Mouse (Mus musculus): Measurements from ENCODE around the gene Ccser1.

DNA sequence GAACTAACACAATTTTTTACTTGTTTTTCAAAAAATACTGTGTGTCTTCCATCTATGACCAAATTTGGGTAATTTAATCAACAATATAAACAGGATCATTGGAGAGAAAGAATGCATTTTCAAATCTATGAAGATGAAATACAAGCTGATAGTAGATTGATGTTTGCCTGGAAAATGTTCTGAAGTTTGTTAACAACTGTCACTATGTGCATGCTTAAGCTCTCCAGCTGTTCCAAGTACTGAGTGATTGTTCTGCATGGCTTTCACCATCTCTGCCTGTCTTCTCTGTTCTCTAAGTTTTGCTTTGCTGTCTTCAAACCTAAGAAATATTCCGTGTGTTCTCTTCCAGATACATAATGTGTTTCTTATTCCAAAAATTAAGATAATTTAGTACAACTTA lies 751.5 kb downstream of the Ccser1 start:
- TF ChIP-seq CTCF (IDR thresholded peaks at IDR 0.05; ENCODE audit: insufficient read depth, low read depth, low read length) (no peak), POLR2A (IDR thresholded peaks at IDR 0.05; ENCODE audit: insufficient read depth, low read depth, low read length) (no peak)
